Mouse (Mus musculus): ENCODE measurements around the gene Gm15155.

DNA sequence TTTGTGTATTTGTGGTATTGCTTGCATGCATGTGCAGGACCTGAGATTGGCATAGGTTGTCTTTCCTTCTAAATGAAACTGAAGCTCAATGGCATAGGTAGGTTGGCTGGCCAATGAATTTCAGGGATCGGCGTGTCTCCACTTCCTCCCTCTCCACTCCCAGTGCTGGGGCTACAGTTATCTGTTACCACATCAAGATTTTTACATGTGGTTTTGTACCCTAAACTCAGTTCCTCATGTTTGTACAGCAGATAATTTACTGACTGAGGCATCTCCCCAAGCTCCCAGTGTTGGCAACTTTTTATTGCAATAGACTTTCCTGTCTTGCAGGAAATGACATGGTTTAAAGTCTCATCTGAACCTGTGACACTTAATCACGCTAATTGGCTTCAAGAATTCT, 21.4 kb downstream of the Gm15155 start:
- TF ChIP-seq CTCF (IDR thresholded peaks at IDR 0.05; ENCODE audit: low read depth) (no peak), EP300 (IDR thresholded peaks at IDR 0.05; ENCODE audit: low read depth) (no peak)

Data from liver, embryonic 14.5 days (tissue).